Mouse (Mus musculus): ENCODE data around the gene Ubp1.

Gene Ubp1

DNA sequence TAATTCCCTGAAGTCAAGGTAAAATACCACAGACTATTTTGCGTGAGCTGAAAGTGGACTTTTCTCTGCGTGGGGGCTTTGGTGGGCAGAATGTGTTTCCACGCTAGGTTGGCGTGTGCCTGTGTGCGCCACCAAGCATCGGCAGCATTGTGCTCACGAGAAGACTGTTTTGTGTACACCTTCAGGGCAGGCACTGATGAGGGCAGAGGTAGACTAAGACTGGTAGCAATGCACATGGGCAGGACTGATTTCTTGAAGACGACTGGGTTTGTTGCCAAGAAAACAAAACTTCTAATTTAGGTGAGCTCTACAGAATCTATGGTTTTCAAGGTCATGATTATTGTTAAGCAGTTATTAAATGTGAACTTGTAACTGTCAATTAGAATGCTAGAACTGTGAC, 38.7 kb downstream of the Ubp1 start:
- DNase-seq (ENCODE audit: low spot score) = no peak

DNA sequence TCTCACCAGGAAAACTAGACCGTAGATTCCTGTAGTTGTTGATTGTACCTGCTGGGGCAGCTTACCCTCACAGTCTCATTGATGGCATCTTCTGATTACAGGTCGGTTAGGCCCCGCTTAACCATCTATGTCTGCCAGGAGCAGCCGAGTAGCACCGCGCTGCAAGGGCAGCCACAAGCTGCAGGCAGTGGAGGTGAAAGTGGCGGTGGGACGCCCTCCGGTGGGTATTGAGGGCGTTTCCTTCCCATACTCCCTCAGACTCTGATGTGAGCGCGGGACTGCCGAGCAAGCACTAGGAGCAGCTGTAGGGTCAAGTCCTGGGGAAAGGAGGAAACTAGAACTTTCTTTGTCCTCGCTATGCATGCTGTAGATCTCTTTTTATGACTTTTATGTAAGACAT, 39.3 kb downstream of the Ubp1 start:
- DNase-seq (ENCODE audit: low spot score) = no peak

DNA sequence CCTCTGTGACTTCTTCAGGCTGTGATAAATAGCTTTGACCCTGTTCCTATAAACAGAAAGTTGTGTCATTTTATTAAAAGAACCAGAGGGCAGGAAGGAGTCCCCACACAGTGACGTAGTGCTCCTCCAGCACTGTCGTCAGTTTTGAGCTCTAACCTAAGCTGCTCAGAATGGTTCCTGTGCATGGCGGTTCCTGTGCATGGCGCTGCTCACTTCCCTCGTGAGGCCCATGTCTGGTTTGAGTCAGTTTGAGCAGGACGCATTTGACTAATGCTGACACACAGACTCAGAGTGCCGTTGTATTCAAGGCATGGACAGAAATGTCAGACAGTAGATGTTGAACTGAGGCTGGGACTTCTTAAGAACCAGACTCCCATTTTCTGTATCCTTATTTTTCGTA, 40.9 kb downstream of the Ubp1 start:
- no peak for DNase-seq (ENCODE audit: low spot score)

DNA sequence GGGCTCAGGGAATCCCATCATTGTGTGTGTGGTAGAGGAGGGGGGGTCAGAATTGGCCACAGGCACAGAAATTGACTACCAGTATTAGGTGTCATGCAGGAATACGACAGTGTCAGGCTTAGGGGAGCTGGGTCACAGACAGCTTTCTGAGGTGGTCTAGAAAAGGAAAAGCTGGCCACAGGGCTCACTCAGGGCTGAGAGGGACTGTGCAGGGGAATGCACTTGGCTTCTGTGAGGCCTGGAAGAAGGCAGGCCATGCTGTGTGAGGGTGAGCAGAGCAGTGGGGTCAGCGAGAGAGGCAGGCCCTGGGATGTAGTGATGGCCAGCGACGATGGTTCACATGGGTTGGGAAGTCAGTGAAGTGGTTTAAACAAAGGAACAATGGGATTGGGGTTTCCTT, 43.1 kb downstream of the Ubp1 start:
- no peak for DNase-seq (ENCODE audit: low spot score)

DNA sequence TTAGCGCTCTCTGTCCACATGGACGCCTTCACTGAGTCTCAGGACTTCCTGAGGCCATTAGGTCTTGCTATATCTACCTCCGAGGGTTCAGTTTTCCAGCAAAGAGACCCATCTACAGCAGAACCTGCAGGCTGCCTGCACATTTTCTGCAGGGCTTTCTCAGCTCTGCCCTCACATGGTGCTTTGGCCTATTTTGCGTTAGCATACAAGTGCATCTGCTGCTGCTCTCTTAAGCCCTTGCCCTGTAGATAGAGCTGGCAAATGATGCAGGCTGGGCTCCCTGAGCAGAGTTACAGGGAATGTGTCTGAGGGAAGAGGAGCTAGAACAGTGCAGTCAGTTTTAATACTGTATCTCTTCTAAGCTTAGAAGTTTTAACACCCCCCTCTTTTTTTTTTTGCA, 44.2 kb downstream of the Ubp1 start:
- no peak for DNase-seq (ENCODE audit: low spot score)

DNA sequence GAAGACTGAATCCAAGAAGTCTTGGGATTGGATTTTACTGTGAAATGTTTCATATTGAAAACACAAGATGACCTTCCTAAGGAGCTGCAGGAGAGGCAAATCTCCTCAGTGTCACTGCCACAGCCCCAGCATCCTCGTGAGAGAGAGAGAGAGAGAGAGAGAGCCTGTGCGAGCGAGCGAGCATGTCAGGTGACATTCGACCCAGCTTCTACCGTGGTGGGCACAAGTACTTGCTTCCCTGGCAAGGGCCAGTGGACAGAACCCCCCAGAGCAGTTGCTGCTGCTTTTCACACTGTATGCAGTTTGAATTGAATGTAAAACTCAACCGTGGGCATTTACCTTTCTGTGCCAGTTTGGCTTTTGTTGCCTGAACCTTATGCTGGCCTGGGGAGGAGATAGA, 44.7 kb downstream of the Ubp1 start:
- DNase-seq (ENCODE audit: low spot score) = no peak

DNA sequence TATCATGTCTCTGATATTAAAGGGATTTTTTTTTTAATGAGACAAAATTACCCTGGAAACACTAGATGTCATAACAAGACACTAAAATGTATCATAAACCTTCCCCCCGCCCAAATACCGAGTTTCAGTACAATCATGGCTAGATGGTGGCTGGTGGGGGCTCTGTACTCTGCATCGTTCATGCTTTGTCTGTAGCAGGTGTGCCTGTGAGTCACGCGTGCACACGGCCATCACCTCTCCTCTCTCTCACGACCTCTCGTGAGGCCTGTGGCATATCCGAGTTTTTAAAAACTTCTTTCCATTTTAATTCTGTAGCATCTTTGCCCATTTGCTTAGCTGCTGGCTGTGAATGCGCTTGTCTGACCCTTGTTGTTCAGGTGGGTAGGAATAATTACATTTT, 45.5 kb downstream of the Ubp1 start:
- no peak for DNase-seq (ENCODE audit: low spot score)

DNA sequence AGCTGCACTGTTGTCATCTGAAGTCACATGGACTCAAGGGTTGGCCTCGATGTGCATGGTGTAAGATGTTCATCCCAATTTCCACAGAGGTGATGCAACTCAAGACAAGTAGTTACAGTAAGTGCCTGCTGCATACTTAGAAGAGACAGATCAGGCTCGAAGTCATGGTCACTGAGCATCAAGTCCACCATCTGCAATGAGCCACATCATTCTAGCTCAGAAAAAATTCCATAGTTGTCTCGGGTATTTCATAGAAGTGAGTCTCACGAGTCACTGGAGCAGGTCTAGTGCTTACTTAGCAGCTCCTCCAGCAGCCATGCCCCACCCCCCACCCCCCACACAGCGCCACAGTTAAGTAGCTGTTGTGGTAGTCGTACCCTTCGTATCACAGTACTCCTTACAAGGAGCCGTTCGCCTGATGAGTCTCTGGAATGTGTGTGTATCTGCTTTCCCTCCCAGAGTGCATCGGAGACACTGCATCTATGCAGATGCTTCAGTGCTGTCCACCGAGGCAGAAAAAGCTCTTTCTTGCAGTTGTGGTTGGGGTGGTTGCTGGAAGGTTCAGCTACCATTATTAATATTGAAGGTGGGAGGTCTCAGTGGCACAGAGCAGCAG, 46.6 kb downstream of the Ubp1 start:
- no peak for DNase-seq (ENCODE audit: low spot score)

DNA sequence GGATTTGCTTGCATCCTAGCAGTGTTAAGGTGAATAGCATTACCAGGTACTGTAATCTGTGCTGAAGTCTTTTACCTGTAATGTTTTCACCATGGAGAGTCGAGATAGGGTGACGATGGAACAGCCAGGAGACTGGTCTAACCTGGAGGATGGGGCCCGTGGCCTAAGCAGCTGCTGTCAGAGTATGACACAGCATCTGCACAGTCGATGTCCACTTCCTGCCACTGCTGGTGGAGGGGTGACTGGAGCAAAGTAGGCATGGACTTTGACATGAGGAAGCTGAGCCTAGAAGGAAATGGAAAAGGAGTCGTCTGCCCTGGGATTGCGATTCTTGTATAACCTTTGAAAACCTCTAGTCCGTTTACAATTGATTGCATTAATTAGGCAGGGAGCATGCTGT, 47.9 kb downstream of the Ubp1 start:
- no peak for DNase-seq (ENCODE audit: low spot score)

DNA sequence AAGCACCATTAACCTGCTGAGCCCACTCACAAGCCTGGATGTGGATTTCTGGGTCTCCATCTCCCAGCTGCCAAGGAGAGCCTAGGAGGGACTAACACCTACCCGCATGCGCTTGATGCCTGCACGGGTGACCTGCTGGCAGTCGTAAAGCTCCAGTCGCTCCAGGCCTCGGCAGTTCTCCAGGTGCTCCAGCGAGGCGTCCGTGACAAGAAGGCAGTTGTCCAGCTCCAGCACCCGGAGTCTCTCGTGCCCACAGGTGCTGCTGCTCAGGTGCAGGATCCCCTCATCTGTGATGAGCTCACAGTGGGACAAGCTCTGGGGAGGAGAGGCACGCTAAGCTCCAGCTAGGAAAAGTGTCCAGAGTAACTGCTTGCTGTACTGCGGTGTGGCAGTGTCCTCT, 48.6 kb downstream of the Ubp1 start:
- DNase-seq (ENCODE audit: low spot score) = no peak

DNA sequence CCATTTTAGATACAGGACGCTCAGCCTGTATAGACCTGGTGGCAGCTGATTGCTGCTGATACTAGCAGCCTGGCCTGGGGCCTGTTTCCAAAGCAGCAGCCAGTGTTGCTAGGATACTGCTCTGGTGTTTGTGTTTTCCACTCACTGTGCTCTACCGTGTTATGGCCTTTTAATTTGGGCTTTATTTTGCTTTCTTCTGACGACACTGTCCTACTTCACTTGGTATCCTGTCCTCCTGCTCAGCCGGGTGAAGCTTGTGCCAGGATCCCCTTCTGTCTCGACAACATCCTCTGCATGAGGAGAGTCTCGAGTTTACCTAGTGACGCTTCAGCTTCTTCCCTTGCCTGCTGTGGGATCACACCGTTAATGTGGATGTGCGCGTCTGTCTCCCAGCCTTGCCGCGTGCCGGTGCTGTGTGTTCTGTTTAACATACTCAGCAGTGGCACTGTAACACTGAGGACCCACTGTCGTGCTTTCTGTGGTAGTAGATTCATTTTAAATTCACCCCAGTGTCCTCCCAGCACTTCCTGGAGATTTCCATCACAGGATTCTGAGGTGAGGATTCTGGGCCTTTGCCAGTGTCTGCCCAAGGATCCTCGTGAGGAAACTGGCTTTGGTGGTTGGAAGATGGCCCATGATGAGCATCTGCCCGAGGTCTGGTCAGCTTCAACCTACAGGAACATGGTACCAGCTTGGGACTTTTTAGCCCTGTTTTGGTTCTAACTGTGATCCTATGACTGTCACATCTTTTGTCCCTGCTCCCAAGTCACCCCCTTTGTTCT, 50.6 kb downstream of the Ubp1 start:
- DNase-seq (ENCODE audit: low spot score) = no peak

DNA sequence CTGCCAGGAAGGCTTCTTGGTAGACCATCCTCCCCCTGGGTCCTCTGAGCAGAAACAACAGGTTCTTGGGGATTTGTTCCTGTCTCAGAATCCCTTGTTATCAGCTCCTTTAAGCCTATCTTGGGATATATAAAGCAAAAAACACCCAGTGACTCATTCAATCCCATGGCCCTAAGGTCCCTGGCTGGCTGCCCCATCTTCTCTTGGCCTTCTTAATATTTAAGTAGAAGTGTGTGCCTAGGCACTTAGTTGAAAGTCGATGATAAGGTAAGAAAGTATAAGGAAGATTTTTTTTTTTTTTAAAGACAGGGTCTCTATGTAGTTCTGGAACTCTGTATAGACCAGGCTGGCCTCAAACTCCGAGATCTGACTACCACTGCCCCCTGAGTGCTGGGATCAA, 51.7 kb downstream of the Ubp1 start:
- no peak for DNase-seq (ENCODE audit: low spot score)

DNA sequence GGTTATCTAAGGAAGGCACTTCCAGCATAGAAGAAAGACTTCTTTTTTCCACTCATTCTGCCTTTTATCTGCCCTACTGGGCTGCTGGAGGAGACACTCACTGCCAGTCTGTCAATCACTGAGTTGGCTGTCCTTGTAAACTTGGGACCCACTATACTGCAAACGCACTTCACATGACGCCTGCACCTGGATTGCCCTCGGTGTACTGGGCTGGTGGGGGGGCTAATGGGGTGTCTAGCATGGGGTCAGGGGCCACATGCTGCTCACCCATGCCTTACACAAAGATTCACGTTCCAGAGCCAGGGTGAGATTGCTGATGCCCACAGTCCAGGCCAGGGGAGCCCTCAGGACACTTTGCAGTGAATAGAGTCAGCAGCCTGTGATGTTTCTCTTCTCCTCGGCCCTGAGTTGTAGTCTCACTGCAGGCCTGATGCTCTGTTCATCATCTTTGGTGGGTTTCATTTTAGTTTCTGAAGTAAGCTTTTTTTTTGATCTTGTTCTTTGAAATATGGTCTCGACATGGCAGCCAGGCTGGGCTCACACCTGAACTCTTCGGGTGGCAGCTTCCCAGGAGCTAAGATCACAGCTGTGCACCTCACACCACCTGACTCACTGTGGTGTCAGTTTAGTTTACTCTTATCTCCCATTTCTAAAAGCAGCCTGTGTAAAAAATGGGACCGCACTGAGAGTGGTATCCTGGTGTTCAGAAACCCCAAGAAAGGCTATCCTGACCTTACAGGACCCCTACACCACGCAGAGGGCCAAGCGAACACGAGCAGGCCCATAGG, 52.3 kb downstream of the Ubp1 start:
- no peak for DNase-seq (ENCODE audit: low spot score)

DNA sequence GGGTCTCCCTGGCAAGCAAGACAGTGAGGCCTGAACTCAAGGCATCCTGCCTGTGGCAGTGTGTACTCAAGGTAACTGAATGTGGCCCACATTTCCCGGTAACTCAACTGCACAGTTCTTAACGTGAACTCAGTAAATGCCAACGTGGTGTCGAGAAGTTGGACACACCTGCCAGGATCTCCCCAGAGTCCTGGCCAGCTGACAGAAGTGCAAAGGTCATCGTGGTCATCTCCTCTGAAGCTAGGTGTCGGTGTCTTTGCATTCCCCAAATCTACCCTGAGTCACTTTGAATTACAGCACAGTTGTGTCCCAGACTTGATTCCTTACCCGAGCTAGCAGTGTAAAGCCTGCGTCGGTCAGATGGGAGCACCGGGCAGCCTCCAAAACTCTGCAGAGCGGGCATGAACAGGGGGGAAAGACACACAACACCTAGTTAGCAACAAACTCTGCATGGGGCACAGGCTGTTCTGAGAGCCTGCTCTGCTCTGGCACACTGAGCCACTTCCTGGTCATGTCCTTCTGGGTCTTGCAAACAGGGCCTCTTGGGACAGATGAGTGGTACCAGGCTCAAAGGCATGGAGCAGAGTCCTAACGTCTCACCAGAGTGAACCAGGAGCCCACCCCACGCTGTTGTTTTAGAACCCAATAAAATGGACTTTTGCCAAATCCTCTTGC, 54.3 kb downstream of the Ubp1 start:
- DNase-seq (ENCODE audit: low spot score) = no peak

DNA sequence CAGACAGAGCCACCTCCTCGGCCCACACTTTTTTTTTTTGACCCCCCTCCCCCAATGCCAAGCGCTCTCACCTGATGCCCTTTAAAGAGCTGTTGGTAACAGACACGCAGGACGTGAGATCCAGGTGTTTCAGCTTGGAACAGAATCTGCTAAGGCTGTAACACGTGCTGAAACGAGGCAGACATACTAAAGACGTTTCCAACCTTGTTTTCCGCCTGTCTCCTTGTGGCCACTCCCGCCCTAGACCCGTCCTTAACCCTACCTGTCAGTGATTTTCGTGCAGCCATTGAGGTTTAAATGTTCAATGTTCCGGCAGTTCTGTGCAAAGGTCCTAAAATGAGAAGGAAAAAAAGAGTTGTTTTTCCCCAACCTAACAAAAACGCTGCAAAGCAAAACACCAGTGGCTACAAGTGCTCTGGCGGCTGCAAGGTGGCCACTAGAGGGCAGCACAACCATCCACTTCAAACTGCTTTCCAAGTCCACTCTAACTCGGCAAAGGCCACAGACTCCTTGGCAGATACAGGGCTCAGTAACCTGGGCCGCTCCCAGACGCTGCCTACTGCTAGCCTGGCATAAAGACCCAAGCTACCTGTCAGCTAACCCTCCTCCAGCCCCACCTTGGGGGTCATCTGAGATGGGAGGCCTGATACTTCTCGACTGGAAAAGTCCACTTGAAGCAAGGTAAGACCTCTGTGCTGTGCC, 60.0 kb downstream of the Ubp1 start:
- DNase-seq (ENCODE audit: low spot score) = peak; percentile 73

DNA sequence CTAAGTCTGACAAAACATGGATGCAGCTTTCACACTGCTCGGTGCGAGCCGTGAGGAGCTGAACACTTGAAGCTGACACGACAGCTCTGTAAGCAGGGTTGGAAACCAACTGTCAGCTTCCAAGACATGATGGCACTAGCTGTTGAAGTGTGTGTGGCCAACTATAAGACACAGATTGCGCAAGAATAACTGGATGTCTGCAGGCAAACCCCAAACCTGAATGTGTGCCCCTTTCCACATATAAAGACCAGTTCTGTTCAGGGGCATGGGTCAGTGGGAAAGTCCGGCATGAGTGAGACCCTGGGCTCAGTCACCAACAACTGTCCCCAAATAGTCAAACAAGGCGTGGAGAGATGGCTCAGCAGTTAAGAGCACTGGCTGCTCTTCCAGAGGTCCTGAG, 62.1 kb downstream of the Ubp1 start:
- DNase-seq (ENCODE audit: low spot score) = no peak

DNA sequence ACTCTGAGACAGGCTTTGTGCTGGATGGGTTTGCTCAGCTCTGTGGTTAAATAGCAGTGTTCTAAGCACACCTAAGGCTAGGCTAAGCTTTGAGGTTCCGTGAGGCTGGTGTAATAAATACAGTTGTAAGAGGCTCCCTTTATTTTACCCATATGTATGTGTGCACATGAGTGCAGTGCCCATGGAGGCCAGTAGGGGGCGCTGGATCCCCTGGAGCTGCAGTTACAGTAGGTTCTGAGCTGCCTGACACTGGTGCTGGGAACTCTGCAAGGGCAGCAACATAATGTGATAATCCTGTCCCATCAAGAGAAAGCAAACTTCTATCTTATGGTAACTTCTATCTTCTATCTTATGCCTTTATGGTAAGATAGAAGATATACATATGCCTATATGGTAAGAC, 67.6 kb downstream of the Ubp1 start:
- no peak for DNase-seq (ENCODE audit: low spot score)

DNA sequence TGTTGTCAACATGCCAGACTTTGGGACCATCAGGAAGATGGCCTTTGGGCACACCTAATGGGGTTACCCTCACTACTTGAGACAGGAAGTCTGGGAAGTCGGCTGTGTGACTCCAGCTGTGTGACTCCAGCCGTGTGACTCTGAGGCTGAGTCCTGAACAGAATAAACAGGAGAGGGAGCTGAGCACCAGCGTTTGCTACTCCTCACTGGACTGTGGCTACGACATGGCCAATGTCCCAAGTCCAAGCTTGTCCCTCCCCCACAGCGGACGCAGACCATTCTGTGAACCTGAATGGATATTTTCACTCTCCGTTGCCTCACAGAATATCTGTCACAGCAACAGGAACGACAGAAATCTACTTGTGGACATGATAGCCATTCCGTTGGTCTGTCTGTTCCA, 76.1 kb downstream of the Ubp1 start:
- no peak for DNase-seq (ENCODE audit: low spot score)

DNA sequence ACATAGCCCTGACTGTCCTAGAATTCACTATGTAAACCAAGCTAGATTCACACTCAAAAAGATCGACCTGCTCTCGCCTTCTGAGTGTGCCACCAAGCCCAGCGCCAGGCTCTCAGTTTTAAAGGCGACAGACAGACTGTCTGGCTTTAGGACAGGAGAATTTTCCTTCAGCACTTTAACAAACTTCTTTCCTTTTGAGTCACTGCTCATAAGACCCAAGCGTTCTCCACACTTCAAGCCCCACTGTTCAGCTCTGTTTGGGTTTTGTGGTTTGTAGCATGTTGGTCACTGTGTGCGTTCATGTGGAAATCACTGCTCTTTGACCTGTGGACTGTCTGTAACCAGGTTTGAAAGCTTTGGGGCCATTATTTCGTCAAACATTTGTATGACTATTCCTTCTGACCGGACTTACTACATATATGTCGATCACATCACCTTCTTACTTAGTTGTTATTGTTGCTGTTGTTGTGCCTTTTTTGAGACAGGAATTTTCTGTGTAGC, 77.2 kb downstream of the Ubp1 start:
- no peak for DNase-seq (ENCODE audit: low spot score)

DNA sequence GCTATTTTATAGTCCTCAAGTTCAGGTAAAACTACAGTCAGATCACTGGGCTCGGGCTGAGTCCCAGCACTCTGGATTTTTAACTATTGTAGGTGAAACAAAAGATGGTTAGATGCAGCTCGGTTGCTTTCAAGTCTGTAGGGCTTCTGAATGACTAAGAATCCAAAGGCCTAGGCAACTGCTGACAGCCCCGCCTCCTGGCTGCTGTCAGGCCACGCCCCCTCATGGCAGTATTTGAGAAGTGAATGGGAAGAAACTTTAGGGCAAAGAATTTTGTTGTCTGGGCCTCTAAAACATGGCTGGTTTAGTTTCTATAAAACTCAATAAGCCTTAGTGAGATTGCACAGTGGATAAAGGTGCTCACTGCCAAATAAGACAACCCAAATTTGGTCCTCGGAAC, 78.8 kb downstream of the Ubp1 start:
- no peak for DNase-seq (ENCODE audit: low spot score)

DNA sequence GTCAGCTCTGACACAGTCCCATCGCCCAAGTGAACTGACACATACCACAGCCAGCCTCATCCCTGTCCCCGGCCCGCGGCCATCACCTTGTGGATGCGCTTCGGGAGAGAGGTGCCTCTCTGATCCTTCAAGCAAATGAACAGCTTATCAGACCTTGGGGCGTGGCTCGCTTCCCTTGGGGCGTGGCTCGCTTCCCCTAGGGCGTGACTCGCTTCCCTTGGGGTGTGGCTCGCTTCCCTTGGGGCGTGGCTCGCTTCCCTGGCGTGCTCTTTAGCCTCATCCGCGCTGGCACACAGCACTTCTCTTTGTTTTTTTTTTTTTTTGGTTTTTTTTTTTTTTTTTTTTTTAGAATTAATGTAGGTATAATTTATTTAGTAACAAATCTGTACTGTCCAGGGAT, 80.5 kb downstream of the Ubp1 start:
- no peak for DNase-seq (ENCODE audit: low spot score)

DNA sequence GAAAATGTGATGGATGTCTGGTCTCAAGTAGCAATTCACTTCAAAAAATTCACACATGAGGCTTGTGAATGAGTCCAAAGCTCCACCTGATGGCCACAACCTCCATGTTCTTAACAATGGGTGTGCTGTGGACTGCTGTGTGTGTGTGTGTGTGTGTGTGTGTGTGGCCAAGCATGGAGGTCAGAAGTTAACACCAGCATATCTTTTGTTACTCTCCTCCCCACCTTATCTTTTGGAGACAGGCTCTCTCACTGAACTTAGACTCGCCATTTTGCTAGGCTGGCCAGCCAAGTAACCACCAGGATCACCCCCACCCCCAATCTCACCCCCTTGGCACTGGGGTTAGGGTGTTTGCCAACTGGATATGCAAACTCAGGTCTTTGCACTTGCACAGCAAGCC, 83.3 kb downstream of the Ubp1 start:
- no peak for DNase-seq (ENCODE audit: low spot score)

Measured in ovary, postnatal 14 days (tissue).